In genomic region chr12:72287332-72288004, GRCm38 (mm10) we compare ENCODE assay signal across 33 mouse cellular contexts.
"Had no signal": no experiment of that assay in that cellular context is flagged by ENCODE, and none has a peak within 500 bp of the region (broad histone marks: within the 10 kb centered on the region; RNA-seq: fewer than 3 reads in every experiment).

No protein-coding gene starts in this region.

- H3K36me3 ChIP-seq: limb, embryonic 10.5 days; limb, embryonic 12.5 days; limb, embryonic 13.5 days; limb, embryonic 15.5 days; liver, embryonic 12.5 days; liver, embryonic 13.5 days; liver, embryonic 15.5 days; lung, embryonic 15.5 days; midbrain, embryonic 10.5 days; midbrain, embryonic 12.5 days; midbrain, embryonic 13.5 days; midbrain, embryonic 15.5 days; neural tube, embryonic 12.5 days; neural tube, embryonic 13.5 days had no signal

- H3K4me2 ChIP-seq: limb, embryonic 12.5 days; limb, embryonic 13.5 days; limb, embryonic 15.5 days; liver, embryonic 11.5 days; liver, embryonic 12.5 days; liver, embryonic 13.5 days; liver, embryonic 15.5 days; lung, embryonic 14.5 days; lung, embryonic 15.5 days; midbrain, embryonic 11.5 days; midbrain, embryonic 12.5 days; midbrain, embryonic 13.5 days; midbrain, embryonic 15.5 days; neural tube, embryonic 12.5 days; neural tube, embryonic 13.5 days had no signal

- H3K4me1 ChIP-seq: limb, embryonic 10.5 days; limb, embryonic 12.5 days; limb, embryonic 13.5 days; limb, embryonic 15.5 days; liver, embryonic 12.5 days; liver, embryonic 13.5 days; liver, embryonic 15.5 days; lung, embryonic 15.5 days; megakaryocyte, embryonic 14.5 days; midbrain, embryonic 12.5 days; neural tube, embryonic 12.5 days had no signal

- H3K27ac ChIP-seq: limb, embryonic 10.5 days; limb, embryonic 12.5 days; limb, embryonic 13.5 days; limb, embryonic 15.5 days; liver, embryonic 12.5 days; liver, embryonic 13.5 days; liver, embryonic 14.5 days; liver, embryonic 15.5 days; lung, embryonic 15.5 days; macrophage; midbrain, embryonic 10.5 days; midbrain, embryonic 12.5 days; midbrain, embryonic 13.5 days; midbrain, embryonic 15.5 days; neural tube, embryonic 12.5 days; neural tube, embryonic 13.5 days had no signal

- H3K9me3 ChIP-seq: limb, embryonic 13.5 days; limb, embryonic 15.5 days; liver, embryonic 12.5 days; liver, embryonic 13.5 days; liver, embryonic 15.5 days; lung, embryonic 15.5 days; midbrain, embryonic 13.5 days; midbrain, embryonic 15.5 days; neural tube, embryonic 12.5 days; neural tube, embryonic 13.5 days had no signal

- H3K27me3 ChIP-seq: limb, embryonic 12.5 days; limb, embryonic 13.5 days; limb, embryonic 15.5 days; liver, embryonic 12.5 days; liver, embryonic 13.5 days; liver, embryonic 15.5 days; lung, embryonic 15.5 days; megakaryocyte, embryonic 14.5 days; midbrain, embryonic 12.5 days; midbrain, embryonic 13.5 days; midbrain, embryonic 15.5 days; neural tube, embryonic 12.5 days; neural tube, embryonic 13.5 days had no signal

- H3K4me3 ChIP-seq: limb, embryonic 10.5 days; limb, embryonic 12.5 days; limb, embryonic 13.5 days; limb, embryonic 15.5 days; liver, embryonic 12.5 days; liver, embryonic 13.5 days; liver, embryonic 15.5 days; lung, embryonic 15.5 days; megakaryocyte, embryonic 14.5 days; midbrain, embryonic 10.5 days; midbrain, embryonic 12.5 days; midbrain, embryonic 13.5 days; midbrain, embryonic 15.5 days; myocyte; neural tube, embryonic 12.5 days; neural tube, embryonic 13.5 days had no signal

- DNase-seq: left cerebral cortex, postnatal 4 days; liver; liver, embryonic 13.5 days; liver, postnatal 0 days; lung, adult 18-20 months; lung, adult 2 months; lung, embryonic 14.5 days; lung, postnatal 10 days; lung, postnatal 14 days; lung, postnatal 36 days; lung, postnatal 4 days; midbrain, embryonic 14.5 days had no signal

- H3K9ac ChIP-seq: limb, embryonic 12.5 days; limb, embryonic 13.5 days; limb, embryonic 15.5 days; liver, embryonic 12.5 days; liver, embryonic 13.5 days; liver, embryonic 14.5 days; liver, embryonic 15.5 days; liver, postnatal 0 days; lung, embryonic 14.5 days; lung, embryonic 15.5 days; midbrain, embryonic 12.5 days; midbrain, embryonic 13.5 days; midbrain, embryonic 15.5 days; neural tube, embryonic 12.5 days; neural tube, embryonic 13.5 days had no signal

- ATAC-seq: liver, embryonic 12.5 days; liver, postnatal 0 days; lung, postnatal 0 days; midbrain, embryonic 13.5 days; midbrain, embryonic 15.5 days; midbrain, embryonic 16.5 days had no signal
